Mouse (Mus musculus) left cerebral cortex, postnatal 25 days (tissue): ENCODE measurements at regions not wholly inside any gene's neighbourhood (a gene's known extent, or its start where the extent isn't known, plus 50 kb on each side); places are given as distances from the start of the nearest gene placed in this dataset.

Experiments
- DNase-seq, 2 experiments: peaks; one replicate each; pipeline ENCODE4 v3.0.0; 2022; ENCODE audit warnings: low spot score in 2 of 2, mixed read lengths in 1 of 2
- intact Hi-C: fragments of 180-260 bp; cut with DNase I; formaldehyde crosslinking; loops from one replicate; pipeline ENCODE4 v1.15.1; 2025

DNA sequence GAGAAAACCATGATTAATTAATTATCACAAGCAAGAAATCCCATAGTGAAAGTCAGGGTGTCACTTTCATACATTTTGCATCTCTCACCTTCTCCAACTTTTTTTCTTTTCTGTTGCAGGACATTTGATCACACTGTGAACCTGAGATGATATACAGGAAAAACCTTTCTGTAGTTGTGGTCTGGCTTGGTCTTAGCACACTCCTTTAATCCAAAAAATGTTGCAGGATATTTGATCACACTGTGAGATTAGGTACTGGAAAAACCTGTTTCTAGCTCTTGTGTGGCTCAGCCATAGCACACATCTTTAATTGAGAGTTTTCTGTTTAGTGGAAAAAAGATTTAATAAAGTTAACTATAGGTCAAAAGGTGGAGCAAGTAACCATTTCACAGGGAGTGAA is 645.6 kb upstream of the Zfp804a start:
- DNase-seq, result no peak
- intact Hi-C loops, result no loop called here

DNA sequence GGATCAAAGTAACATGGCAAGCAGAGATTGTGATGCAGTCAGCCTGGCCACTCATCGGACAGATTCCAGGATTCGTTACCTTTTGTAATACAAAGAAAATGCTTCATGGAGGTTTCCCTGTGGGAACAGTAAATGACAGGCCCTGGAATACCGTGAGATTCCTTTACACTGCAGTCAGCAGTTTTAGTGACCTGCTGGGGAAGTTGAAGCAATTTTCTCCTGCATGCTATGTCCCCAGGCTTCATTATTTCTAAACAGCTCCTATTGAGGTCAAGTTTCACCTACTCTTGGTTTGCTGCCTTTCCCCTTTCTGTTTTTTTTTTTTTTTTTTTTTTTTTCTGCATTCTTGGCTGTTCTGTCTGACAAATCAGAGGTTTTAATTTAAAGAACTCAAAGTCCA is 641.3 kb upstream of the Zfp804a start:
- intact Hi-C loops, result no loop called here
- no peak for DNase-seq

DNA sequence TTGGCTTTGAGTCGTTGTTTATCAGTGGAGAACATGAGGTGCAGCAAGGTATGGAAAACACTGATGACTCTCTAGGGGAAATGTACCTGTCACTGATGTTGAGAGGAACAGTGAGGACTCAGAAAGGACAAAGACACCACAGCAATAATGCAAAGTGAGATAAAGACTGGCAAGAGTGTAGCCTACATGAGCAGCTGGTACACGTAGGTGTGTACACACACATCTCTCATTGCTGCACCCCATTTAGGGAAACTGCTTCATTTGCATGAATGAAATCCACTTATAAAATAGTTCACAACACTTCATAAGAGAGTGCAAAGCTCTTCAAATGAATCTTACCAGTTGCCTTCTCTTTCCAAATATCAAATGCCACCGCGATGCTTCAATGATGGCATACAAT is 621.6 kb upstream of the Zfp804a start:
- intact Hi-C loops, result no loop called here
- DNase-seq, result peak in 1 of 2 experiments; percentile 73

DNA sequence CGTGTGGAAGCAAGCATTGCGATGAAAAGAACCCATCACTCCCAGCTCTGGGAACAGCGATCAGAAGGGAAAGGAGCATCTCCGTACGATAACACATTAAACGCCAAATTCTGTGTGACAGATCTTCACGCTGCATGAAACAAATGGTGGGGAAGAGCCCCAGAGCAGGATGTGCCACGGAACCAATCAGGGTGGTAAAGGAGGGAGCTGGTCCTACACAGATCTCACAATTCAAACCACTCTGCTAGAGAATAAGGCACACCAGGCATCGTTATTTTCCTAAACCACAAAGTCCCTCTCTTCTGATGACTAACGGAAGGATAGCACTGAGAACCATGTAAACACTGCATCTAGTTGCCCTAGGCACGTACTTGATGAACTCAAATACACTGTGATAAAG is 613.9 kb upstream of the Zfp804a start:
- intact Hi-C loops, result no loop called here
- no peak for DNase-seq

DNA sequence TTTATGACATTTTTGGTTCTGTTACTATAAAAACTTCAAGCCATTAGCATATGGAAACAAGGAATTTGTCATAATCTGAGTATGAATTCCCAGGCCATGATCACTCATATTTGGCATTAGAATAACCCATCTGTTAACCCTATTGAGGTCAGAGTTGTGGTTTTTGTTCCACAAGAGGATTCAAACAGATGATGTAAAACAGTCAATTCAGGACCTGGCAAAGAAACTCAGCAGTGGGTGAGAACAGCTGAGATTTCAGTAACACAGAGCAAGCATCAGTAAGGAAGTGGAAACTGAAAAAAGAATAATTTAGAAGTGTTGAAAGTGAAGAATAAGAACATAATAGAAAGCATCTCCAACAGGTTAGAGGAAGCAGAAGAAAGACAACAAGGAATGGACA is 612.1 kb upstream of the Zfp804a start:
- peak in 1 of 2 experiments; percentile 61 for DNase-seq
- intact Hi-C loops, result no loop called here

DNA sequence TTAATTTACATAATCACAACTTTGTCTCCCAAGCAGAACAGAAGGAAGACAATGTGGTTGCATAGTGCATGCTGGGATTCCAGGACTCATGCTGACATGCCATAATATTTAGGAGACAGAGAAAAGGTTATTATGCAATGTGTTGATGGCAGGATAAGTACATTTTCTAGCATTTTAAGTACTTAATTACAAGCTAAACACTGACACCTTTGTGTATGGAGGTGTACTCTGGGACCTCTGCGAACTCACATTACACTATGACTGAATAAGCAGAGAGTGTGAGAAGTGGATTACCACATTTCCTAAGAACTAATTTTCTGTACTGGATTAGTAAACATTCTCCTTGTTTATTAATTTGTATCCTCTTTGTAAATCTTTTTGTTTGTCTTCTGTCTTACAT is 602.5 kb upstream of the Zfp804a start:
- intact Hi-C loops, result no loop called here
- no peak for DNase-seq

DNA sequence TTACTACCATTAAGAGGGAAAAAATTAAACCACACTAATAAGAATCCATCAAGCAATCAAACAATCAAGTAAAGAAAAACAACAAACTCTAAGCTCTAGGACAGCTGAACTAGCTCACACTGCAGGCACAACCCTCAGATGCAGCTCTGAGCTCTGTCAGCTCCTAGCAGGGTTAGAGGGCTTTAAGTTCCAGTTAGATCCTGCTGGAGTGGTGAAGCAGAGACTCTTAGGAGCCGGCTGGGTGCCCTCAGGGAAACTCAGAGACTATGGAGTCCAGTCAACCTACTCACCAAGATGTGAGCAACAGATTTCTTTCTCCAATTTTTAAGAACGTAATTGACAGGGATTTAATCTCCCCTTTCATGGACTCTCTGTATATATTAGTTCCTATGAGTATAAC is 564.2 kb upstream of the Zfp804a start:
- intact Hi-C loops, result no loop called here
- no peak for DNase-seq

DNA sequence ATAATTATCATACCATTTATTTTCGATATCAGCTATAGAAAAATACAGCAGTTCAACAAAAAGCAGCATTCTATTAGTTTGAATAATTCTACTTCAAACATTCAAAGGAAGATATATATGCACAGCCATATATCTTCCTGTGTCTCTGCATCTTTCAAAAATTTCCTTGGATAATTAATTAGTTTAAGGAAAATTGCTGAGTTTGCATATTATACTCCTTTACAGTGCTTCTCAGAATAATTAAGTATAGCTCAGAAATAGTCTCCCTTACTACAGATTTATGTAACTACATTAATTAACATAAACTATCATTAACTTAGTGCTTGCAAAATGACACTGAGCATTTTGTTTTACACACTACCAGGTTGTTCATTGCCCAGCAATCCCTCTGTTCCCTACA is 546.0 kb upstream of the Zfp804a start:
- intact Hi-C loops, result no loop called here
- no peak for DNase-seq

DNA sequence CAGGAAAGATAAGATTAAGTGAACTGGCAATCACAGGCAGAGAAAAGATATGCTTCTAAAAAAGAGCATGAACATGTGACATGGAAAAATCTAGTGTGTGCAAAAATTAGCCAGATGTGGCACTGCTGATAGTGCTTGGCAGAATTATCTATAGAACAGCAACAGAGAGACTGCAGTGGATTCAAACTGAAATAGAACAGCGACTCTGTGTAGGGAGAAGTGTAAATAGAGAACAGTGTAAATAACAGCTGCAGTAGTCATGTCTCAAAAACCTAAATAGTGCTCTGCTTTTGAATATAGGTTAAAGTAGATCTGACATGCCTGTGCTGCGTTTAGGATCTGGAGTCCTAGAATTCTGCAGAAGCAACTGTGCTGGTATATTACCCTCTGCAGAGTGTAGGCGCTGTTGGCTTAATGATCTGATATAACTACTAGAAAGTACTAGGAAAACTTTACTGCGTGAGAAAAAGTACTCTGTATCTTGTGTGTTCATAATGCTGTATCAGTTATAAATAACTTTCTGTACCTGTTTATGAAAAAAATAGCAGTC is 539.9 kb upstream of the Zfp804a start:
- DNase-seq, result peak; percentile 7 to 19
- intact Hi-C loops, result no loop called here

DNA sequence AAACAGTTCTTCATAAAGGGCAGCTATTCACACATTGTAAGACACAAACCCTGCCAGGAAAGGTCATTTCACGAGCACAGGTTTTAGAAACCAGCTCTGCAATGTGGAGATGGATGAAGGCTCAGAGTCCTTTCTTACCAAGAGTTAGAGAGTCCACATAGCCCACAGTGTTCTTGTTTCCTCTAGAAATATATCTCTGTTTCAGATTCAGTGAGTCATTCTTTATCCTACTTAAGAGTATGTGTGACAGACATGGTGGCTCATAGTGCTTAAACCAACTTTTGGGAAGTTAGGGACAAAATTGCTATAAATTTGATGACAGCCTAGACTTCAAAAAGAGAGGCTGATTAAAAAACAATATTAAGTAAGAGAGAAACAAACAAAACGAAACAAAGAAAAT is 514.9 kb upstream of the Zfp804a start:
- peak in 1 of 2 experiments; percentile 46 for DNase-seq
- intact Hi-C loops, result no loop called here

DNA sequence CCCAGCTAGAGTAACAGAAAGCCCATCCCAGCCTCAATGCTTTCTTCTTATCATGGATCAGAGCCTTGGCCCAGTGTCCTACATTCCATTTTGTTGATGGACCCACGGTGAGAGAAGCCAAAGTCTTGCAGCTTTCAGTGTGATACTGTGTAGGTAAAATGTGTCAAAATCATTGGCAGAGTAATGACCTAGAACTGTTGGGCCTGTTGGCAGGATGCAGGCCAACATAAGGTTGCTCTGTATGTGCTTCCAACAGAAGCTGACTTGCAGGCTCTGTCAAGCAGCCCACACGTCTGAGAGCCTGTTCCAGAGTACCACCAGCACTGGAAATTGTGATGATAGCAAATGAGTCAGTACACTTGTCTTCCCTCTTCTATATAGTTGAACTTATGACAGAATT is 503.9 kb upstream of the Zfp804a start:
- intact Hi-C loops, result no loop called here
- peak in 1 of 2 experiments; percentile 55 for DNase-seq

DNA sequence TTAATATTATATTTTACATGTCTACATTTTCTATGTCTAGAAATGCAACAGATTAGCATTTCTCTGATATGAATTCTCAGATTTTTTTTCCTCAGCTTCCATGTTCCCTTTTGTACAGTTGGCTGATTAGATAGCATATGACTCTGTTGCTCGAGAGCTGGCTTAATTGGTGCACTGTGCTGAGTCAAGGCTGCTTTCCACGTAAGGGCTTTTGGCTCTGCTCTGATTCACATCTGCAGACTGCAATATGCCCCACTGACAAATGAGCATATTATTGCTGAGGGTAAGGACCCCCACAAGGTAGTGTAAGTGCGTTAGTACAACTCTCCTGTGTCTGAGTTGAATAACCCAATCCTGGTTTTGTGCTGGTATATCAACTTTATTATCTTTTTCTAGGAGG is 470.9 kb upstream of the Zfp804a start:
- DNase-seq, result no peak
- intact Hi-C loops, result no loop called here
